Mouse (Mus musculus) embryonic fibroblast, embryonic 13.5 days (primary cell): ENCODE measurements at regions not wholly inside any gene's neighbourhood (a gene's known extent, or its start where the extent isn't known, plus 50 kb on each side); places are given as distances from the start of the nearest gene placed in this dataset.

Experiments
- H3K27ac ChIP-seq: 2 replicates; pipeline ENCODE4 v1.5.1; 2012; ENCODE audit warnings: low read length, control low read depth, inconsistent platforms; ENCODE audit not compliant: insufficient read depth
- H3K4me1 ChIP-seq: 2 replicates; pipeline ENCODE4 v1.6.1; 2011; ENCODE audit warnings: low read length; ENCODE audit not compliant: control insufficient read depth, insufficient read depth
- H3K4me3 ChIP-seq: 2 replicates; pipeline ENCODE4 v1.5.1; 2011; ENCODE audit warnings: mild to moderate bottlenecking, control low read depth, low read length; ENCODE audit not compliant: insufficient read depth
- CTCF ChIP-seq: IDR thresholded peaks from 2 replicates; pipeline ENCODE4 v1.5.1; 2011; ENCODE audit warnings: mild to moderate bottlenecking, control low read depth, low read length, moderate library complexity, borderline replicate concordance; ENCODE audit not compliant: insufficient read depth
- POLR2A ChIP-seq: IDR thresholded peaks from 2 replicates; pipeline ENCODE4 v1.6.1; 2011; ENCODE audit warnings: low read depth, mild to moderate bottlenecking, control low read depth, low read length, moderate library complexity

DNA sequence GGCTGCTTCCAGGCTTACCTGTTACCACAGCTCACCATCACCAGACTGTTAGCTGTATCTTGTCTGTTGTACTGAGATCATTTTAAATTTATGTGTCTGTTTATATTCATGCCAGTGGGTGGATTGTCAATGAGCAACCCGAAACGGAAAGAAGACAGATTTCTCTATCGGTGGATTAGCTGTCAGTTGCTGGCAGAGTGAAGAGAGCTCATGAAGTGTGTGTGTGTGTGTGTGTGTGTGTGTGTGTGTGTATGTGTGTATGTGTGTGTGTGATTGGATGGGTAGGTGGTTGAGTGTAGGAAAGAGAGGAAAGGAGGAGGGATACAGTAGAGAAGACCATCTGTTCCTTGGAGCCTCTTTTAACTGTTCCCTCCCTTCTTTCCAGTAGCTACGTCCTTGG, 223.3 kb upstream of the Gm10131 start:
- Histone ChIP-seq H3K4me3 (no peak overlapping the region), H3K4me1 (no peaks in the 10 kb centered on the region), H3K27ac (no peak overlapping the region)
- no peak for TF ChIP-seq CTCF
- TF ChIP-seq POLR2A, result no peak

DNA sequence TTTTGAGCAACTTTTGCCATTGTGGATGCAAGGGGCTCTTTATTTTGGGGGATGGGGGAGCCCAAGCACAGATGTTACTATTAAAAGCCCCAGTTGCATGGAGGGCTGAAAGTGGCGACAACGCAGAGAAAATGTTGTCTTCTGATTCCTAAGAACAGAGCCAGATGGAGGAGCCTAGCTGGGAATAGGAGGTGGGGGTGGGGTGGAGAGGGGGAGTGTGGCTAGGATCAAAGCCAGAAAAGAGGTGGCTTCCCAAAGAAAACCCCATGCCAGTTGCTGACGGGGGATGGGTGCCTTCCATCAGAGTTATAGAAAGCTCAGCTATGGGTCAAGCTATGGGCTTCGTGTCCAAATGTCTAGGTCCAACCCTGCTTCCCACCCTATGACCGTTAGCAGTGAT, 220.1 kb upstream of the Gm10131 start:
- Histone ChIP-seq H3K27ac (no peak overlapping the region), H3K4me3 (no peak overlapping the region), H3K4me1 (no peaks in the 10 kb centered on the region)
- no peak for TF ChIP-seq POLR2A

- H3K4me3 ChIP-seq, result no peak overlapping the region
- TF ChIP-seq POLR2A (no peak), CTCF (no peak)
- H3K4me1 ChIP-seq, result no peaks in the 10 kb centered on the region
- no peak overlapping the region for H3K27ac ChIP-seq
These were observed 215.1 kb upstream of the Gm10131 start for GRCm38 (mm10) chr8:34326614-34326965.

DNA sequence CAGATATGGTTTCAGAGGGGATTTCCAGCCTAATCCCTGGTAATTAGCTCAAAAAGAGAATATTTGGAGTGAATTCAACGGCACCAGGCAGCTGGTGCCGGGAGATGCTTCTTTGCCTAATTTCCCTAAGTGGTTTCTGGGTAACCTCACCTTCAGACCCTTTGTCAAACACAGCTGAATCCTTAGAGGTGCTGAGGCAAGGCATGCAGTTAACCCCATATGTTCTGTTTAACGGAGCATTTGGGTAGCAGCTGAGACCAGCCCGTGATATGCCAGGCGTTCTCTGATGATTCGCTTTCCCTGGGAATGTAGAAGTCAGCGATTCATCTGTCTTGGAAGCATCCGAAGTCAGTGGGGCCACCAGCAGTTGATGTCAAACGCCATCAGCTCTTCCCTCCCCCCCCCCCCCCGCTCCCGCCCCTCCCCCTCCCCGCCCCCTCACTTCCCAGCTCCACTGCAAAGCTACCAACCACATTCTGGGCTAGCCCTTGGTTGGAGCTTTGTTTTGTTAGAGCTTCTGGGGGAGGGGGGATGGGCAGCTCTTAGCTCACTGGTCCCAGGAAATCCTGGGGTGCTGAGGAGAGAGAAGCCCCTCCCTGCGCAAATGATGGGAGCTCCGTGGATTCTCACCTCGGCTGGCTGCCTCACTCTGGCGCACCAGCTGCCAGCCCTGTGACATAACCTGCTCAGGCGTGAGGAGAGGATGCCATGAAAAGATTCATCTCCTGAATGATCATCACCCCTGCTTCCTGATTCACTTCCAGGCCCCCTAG, 214.5 kb upstream of the Gm10131 start:
- H3K4me3 ChIP-seq, result no peak overlapping the region
- no peak overlapping the region for H3K27ac ChIP-seq
- no peak for TF ChIP-seq POLR2A
- TF ChIP-seq CTCF, result no peak
- H3K4me1 ChIP-seq, result no peaks in the 10 kb centered on the region

- Histone ChIP-seq H3K27ac (no peak overlapping the region), H3K4me1 (no peaks in the 10 kb centered on the region), H3K4me3 (no peak overlapping the region)
- TF ChIP-seq CTCF (no peak), POLR2A (no peak)
These were observed 208.6 kb upstream of the Gm10131 start for GRCm38 (mm10) chr8:34320158-34320587.

DNA sequence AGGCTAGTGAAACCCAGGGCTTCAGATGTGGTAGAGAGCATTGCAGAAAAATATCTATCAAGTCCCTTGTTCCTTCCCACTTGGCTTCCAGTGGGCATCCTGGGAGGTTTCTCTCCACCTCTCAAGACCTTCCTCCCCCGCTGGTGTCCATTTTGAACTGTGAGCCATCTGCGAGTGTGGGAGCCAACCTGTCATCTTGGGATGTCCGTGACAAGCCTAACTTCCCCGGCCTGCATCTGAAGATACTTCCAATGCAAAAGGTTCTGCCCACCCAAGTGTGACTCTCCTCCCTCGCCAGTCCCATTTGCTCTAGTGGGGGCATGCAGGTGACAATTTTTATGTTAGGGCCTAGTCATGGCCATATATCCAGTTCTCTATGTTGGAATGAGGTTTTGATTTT, 208.2 kb upstream of the Gm10131 start:
- TF ChIP-seq CTCF, result no peak
- no peak for TF ChIP-seq POLR2A
- Histone ChIP-seq H3K4me1 (no peaks in the 10 kb centered on the region), H3K27ac (no peak overlapping the region), H3K4me3 (no peak overlapping the region)

DNA sequence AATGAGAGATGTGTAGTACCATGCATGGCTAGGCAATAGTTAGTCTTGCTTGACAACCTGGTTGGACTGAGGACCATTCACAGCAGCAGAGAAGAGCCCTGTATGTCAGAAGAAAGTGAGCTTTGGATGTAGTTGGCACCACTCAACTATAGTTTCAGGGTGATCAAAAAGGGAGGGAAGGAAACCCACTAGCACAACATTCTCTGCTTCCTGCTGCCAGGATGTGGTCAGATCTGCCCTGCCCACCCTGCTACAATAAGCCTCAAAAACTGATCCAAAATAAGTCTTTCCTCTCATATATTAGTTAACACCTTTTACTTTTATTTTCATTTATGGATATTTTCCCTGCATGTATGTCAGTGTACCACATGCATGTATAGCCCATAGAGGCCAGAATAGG, 203.7 kb upstream of the Gm10131 start:
- no peak overlapping the region for H3K4me3 ChIP-seq
- no peaks in the 10 kb centered on the region for H3K4me1 ChIP-seq
- TF ChIP-seq POLR2A (no peak), CTCF (no peak)
- no peak overlapping the region for H3K27ac ChIP-seq

DNA sequence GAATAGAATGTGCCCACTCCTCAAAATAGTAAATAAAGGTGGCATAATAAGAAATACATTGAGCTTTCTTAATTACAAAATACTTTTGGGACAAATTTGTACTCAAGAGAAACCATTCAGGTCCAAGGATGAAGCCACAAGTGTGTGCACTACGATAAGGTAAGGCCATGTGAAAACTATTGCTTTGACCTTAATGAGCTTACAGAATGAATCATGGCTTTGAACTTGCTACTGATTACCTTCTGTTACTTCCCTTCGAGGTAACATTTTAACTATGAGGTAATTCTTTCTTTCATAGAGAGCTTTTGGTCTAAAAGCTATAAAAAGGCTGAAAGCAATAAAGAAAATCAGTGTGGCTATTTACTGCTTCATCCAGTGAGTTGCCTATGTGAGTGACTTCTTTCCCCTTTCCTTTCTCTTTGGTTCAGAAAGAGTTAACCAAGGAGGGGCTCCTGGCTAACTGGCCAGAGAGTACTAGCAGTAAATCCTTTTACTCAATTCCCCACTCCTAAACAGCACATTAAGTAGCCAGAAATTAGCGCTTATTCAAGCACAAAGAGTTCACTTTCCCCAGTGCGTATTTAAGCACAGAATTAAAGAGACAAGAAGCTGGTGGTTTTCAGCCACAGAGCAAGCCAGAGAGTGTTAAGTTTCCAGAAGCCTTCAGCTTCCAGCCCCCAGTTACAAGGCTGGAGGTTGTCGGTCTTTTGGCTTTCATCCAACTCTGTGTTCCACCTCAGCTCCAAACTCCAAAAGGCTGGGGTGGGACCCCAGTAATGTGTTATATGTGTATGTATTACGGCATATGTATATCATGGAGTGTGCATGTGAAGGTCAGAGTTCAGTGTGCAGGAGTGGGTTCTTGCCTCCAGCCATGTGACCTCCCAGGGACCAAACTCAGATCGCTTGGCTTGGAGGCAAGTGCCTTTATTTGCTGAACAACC, 194.3 kb upstream of the Gm10131 start:
- TF ChIP-seq POLR2A (no peak), CTCF (no peak)
- Histone ChIP-seq H3K27ac (no peak overlapping the region), H3K4me1 (no peaks in the 10 kb centered on the region), H3K4me3 (no peak overlapping the region)

DNA sequence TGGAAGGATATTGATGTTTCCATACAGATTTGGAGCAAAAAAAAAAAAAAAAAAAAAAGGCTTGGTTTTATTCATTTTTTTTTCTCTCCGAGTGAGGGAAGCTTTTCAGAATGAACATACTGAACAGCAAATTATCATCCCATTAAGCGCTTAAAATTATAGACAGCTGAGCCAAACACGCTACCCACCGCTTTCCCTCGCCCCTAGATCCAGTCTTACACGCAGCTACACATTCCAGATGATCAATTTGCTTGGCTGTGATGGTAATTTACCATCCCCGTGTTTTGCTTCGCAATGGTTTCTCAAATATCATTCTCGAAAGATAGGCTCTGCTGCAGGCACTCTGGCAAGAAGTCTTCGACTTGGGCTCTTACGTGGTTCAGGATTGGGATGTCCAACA, 192.3 kb upstream of the Gm10131 start:
- no peak overlapping the region for H3K27ac ChIP-seq
- no peak overlapping the region for H3K4me3 ChIP-seq
- TF ChIP-seq CTCF (no peak), POLR2A (no peak)
- no peaks in the 10 kb centered on the region for H3K4me1 ChIP-seq

- H3K4me1 ChIP-seq, result no peaks in the 10 kb centered on the region
- no peak for TF ChIP-seq CTCF
- TF ChIP-seq POLR2A, result no peak
- no peak overlapping the region for H3K4me3 ChIP-seq
- H3K27ac ChIP-seq, result no peak overlapping the region
These were observed 188.9 kb upstream of the Gm10131 start for GRCm38 (mm10) chr8:34300331-34300903.
